Mouse (Mus musculus): ENCODE data around the gene Cd200r4.

Cd200r4 gene

DNA sequence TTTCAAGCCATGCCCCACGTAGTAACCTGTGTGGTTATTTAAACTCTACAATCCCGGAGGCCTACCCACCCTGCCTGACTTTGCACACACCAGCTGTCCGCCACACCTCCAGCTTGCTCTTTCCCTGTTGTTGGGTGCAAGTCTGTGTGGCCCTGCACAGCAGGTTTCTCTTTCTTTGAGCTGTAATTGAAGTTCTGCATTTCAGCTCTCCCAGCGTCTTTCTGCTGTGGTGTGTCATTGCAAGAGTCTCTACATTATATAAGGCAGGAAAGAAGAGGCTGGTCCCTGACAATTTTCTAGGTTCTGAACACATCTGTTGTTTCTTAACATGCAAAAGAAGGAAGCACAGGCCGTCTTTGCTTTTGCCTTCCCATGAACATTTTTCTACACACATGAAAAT is 65.1 kb downstream of the Cd200r4 start:
- DNase-seq (ENCODE audit: low spot score): no peak

DNA sequence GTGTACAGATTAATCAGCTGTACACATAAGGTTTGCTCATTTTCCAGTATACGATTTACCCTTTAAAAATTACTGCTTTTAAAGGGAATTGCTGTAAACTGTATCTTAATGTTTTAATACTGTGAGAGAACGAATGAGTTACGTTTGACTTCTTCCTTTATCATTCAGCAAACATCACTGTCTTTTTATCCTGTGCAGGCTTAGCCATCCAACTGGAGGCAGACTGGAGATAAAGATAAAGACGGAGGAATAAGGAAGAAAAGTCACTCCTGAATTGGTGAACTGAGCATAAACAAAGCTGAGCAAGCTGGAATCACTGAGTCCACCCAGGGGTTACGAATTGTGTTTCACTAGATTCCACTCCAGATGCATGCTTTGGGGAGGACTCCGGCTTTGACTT is 66.1 kb downstream of the Cd200r4 start:
- DNase-seq (ENCODE audit: low spot score): no peak
